Mouse (Mus musculus): ENCODE data around the gene Ankrd2. TPM values are rescaled to one million over a fixed set of nuclear protein-coding genes. Genes with fewer than 3 reads are reported as not detected.

Gene Ankrd2
- polyA plus RNA-seq, 1 experiment from 2014 or later, result 0.51 TPM

GRCm38 (mm10) chr19:42010436-42010835 is 25.4 kb upstream of the Ankrd2 start:
- H3K27ac ChIP-seq (ENCODE audit: low read length), result no peak overlapping the region
- no peak for ATAC-seq
- whole genome bisulfite sequencing, result 74% methylated on average over 4 of the region's 4 CpGs
- no peaks in the 10 kb centered on the region for H3K9me3 ChIP-seq (ENCODE audit: control insufficient read depth, low read length)
- H3K9ac ChIP-seq (replicated peaks; ENCODE audit: low read depth, low read length), result no peak overlapping the region
- no peak overlapping the region for H3K4me3 ChIP-seq (replicated peaks; ENCODE audit: low read length)
- H3K4me2 ChIP-seq (ENCODE audit: low read length), result no peak overlapping the region
- H3K27me3 ChIP-seq (replicated peaks; ENCODE audit: control insufficient read depth, insufficient read depth, low read length), result no peaks in the 10 kb centered on the region
- no peaks in the 10 kb centered on the region for H3K36me3 ChIP-seq (ENCODE audit: control insufficient read depth, insufficient read depth)
- no peaks in the 10 kb centered on the region for H3K4me1 ChIP-seq (replicated peaks; ENCODE audit: control insufficient read depth, insufficient read depth, low read length)

- ATAC-seq, result no peak
- no peaks in the 10 kb centered on the region for H3K4me1 ChIP-seq (replicated peaks; ENCODE audit: control insufficient read depth, insufficient read depth, low read length)
- H3K4me2 ChIP-seq (ENCODE audit: low read length), result no peak overlapping the region
- no peaks in the 10 kb centered on the region for H3K9me3 ChIP-seq (ENCODE audit: control insufficient read depth, low read length)
- H3K27me3 ChIP-seq (replicated peaks; ENCODE audit: control insufficient read depth, insufficient read depth, low read length), result no peaks in the 10 kb centered on the region
- H3K4me3 ChIP-seq (replicated peaks; ENCODE audit: low read length), result no peak overlapping the region
- no peak overlapping the region for H3K9ac ChIP-seq (replicated peaks; ENCODE audit: low read depth, low read length)
- WGBS, result 85% methylated on average over 7 of the region's 7 CpGs
- H3K27ac ChIP-seq (ENCODE audit: low read length), result no peak overlapping the region
- H3K36me3 ChIP-seq (ENCODE audit: control insufficient read depth, insufficient read depth), result no peaks in the 10 kb centered on the region
These were observed 24.7 kb upstream of the Ankrd2 start for GRCm38 (mm10) chr19:42011123-42011522.

GRCm38 (mm10) chr19:42014231-42014825 is 21.5 kb upstream of the Ankrd2 start:
- Histone ChIP-seq H3K4me1 (replicated peaks; ENCODE audit: control insufficient read depth, insufficient read depth, low read length) (peaks cover 4% of the 10 kb centered on the region; the same call in 1 of the 2 replicates), H3K36me3 (ENCODE audit: control insufficient read depth, insufficient read depth) (no peaks in the 10 kb centered on the region), H3K9ac (replicated peaks; ENCODE audit: low read depth, low read length) (no peak overlapping the region), H3K27me3 (replicated peaks; ENCODE audit: control insufficient read depth, insufficient read depth, low read length) (no peaks in the 10 kb centered on the region), H3K27ac (ENCODE audit: low read length) (no peak overlapping the region), H3K4me2 (ENCODE audit: low read length) (no peak overlapping the region), H3K9me3 (ENCODE audit: control insufficient read depth, low read length) (no peaks in the 10 kb centered on the region), H3K4me3 (replicated peaks; ENCODE audit: low read length) (no peak overlapping the region)
- 72% methylated on average over 3 of the region's 3 CpGs for whole genome bisulfite sequencing
- no peak for ATAC-seq

GRCm38 (mm10) chr19:42015001-42015400 is 20.8 kb upstream of the Ankrd2 start:
- Histone ChIP-seq H3K27ac (ENCODE audit: low read length) (no peak overlapping the region), H3K4me3 (replicated peaks; ENCODE audit: low read length) (no peak overlapping the region), H3K4me2 (ENCODE audit: low read length) (no peak overlapping the region), H3K27me3 (replicated peaks; ENCODE audit: control insufficient read depth, insufficient read depth, low read length) (no peaks in the 10 kb centered on the region), H3K36me3 (ENCODE audit: control insufficient read depth, insufficient read depth) (no peaks in the 10 kb centered on the region), H3K4me1 (replicated peaks; ENCODE audit: control insufficient read depth, insufficient read depth, low read length) (peaks cover 4% of the 10 kb centered on the region; the same call in 1 of the 2 replicates), H3K9ac (replicated peaks; ENCODE audit: low read depth, low read length) (no peak overlapping the region), H3K9me3 (ENCODE audit: control insufficient read depth, low read length) (no peaks in the 10 kb centered on the region)
- no peak for ATAC-seq
- WGBS, result 78% methylated on average over 6 of the region's 6 CpGs

- ATAC-seq, result no peak
- no peak overlapping the region for H3K4me3 ChIP-seq (replicated peaks; ENCODE audit: low read length)
- WGBS, result 71% methylated on average over 4 of the region's 4 CpGs
- no peak overlapping the region for H3K9ac ChIP-seq (replicated peaks; ENCODE audit: low read depth, low read length)
- H3K4me1 ChIP-seq (replicated peaks; ENCODE audit: control insufficient read depth, insufficient read depth, low read length), result peaks cover 4% of the 10 kb centered on the region; the same call in 1 of the 2 replicates
- H3K9me3 ChIP-seq (ENCODE audit: control insufficient read depth, low read length), result no peaks in the 10 kb centered on the region
- no peaks in the 10 kb centered on the region for H3K36me3 ChIP-seq (ENCODE audit: control insufficient read depth, insufficient read depth)
- no peaks in the 10 kb centered on the region for H3K27me3 ChIP-seq (replicated peaks; ENCODE audit: control insufficient read depth, insufficient read depth, low read length)
- H3K4me2 ChIP-seq (ENCODE audit: low read length), result no peak overlapping the region
- H3K27ac ChIP-seq (ENCODE audit: low read length), result no peak overlapping the region
These were observed 19.5 kb upstream of the Ankrd2 start for GRCm38 (mm10) chr19:42016251-42016650.

- ATAC-seq, result no peak
- Histone ChIP-seq H3K4me1 (replicated peaks; ENCODE audit: control insufficient read depth, insufficient read depth, low read length) (peaks cover 4% of the 10 kb centered on the region; the same call in 1 of the 2 replicates), H3K4me3 (replicated peaks; ENCODE audit: low read length) (no peak overlapping the region), H3K27me3 (replicated peaks; ENCODE audit: control insufficient read depth, insufficient read depth, low read length) (no peaks in the 10 kb centered on the region), H3K9ac (replicated peaks; ENCODE audit: low read depth, low read length) (no peak overlapping the region), H3K27ac (ENCODE audit: low read length) (0 out of 2 replicates have a peak overlapping the region, but pooled peaks have one; percentile 12), H3K4me2 (ENCODE audit: low read length) (no peak overlapping the region), H3K36me3 (ENCODE audit: control insufficient read depth, insufficient read depth) (no peaks in the 10 kb centered on the region), H3K9me3 (ENCODE audit: control insufficient read depth, low read length) (no peaks in the 10 kb centered on the region)
- WGBS, result 48% methylated on average over 5 of the region's 5 CpGs
These were observed 19.0 kb upstream of the Ankrd2 start for GRCm38 (mm10) chr19:42016840-42017239.

- ATAC-seq, result 0 out of 2 replicates have a peak, but pooled peaks have one; percentile 26
- Histone ChIP-seq H3K27me3 (replicated peaks; ENCODE audit: control insufficient read depth, insufficient read depth, low read length) (no peaks in the 10 kb centered on the region), H3K4me3 (replicated peaks; ENCODE audit: low read length) (no peak overlapping the region), H3K9me3 (ENCODE audit: control insufficient read depth, low read length) (no peaks in the 10 kb centered on the region), H3K27ac (ENCODE audit: low read length) (0 out of 2 replicates have a peak overlapping the region, but pooled peaks have one; percentile 12), H3K9ac (replicated peaks; ENCODE audit: low read depth, low read length) (no peak overlapping the region), H3K4me1 (replicated peaks; ENCODE audit: control insufficient read depth, insufficient read depth, low read length) (peaks cover 4% of the 10 kb centered on the region; the same call in 1 of the 2 replicates), H3K36me3 (ENCODE audit: control insufficient read depth, insufficient read depth) (no peaks in the 10 kb centered on the region), H3K4me2 (ENCODE audit: low read length) (no peak overlapping the region)
- 75% methylated on average over 8 of the region's 8 CpGs for WGBS
These were observed 18.2 kb upstream of the Ankrd2 start for GRCm38 (mm10) chr19:42017399-42018247.

- no peak overlapping the region for H3K9ac ChIP-seq (replicated peaks; ENCODE audit: low read depth, low read length)
- H3K27me3 ChIP-seq (replicated peaks; ENCODE audit: control insufficient read depth, insufficient read depth, low read length), result no peaks in the 10 kb centered on the region
- no peak for ATAC-seq
- peaks cover 4% of the 10 kb centered on the region; the same call in 1 of the 2 replicates for H3K4me1 ChIP-seq (replicated peaks; ENCODE audit: control insufficient read depth, insufficient read depth, low read length)
- no peaks in the 10 kb centered on the region for H3K36me3 ChIP-seq (ENCODE audit: control insufficient read depth, insufficient read depth)
- 40% methylated on average over 4 of the region's 4 CpGs for WGBS
- no peak overlapping the region for H3K4me3 ChIP-seq (replicated peaks; ENCODE audit: low read length)
- H3K4me2 ChIP-seq (ENCODE audit: low read length), result no peak overlapping the region
- H3K27ac ChIP-seq (ENCODE audit: low read length), result no peak overlapping the region
- no peaks in the 10 kb centered on the region for H3K9me3 ChIP-seq (ENCODE audit: control insufficient read depth, low read length)
These were observed 16.7 kb upstream of the Ankrd2 start for GRCm38 (mm10) chr19:42019011-42019522.
